Mouse (Mus musculus): ENCODE measurements around the gene Palm2.

Gene Palm2

GRCm38 (mm10) chr4:57612716-57613115, 178.7 kb downstream of the Palm2 start:
- no peak for DNase-seq (ENCODE audit: extremely low read depth, low read depth)

GRCm38 (mm10) chr4:57614686-57615085, 180.6 kb downstream of the Palm2 start:
- DNase-seq (ENCODE audit: extremely low read depth, low read depth) = no peak

- DNase-seq (ENCODE audit: extremely low read depth, low read depth) = no peak
Observed at GRCm38 (mm10) chr4:57618743-57619142, 184.7 kb downstream of the Palm2 start.

- DNase-seq (ENCODE audit: extremely low read depth, low read depth) = no peak
Observed at GRCm38 (mm10) chr4:57622816-57623215, 188.8 kb downstream of the Palm2 start.

GRCm38 (mm10) chr4:57624819-57625218, 190.8 kb downstream of the Palm2 start:
- no peak for DNase-seq (ENCODE audit: extremely low read depth, low read depth)

- DNase-seq (ENCODE audit: extremely low read depth, low read depth) = no peak
Observed at GRCm38 (mm10) chr4:57625306-57625705, 191.3 kb downstream of the Palm2 start.

- no peak for DNase-seq (ENCODE audit: extremely low read depth, low read depth)
Observed at GRCm38 (mm10) chr4:57625756-57626155, 191.7 kb downstream of the Palm2 start.

GRCm38 (mm10) chr4:57626921-57627320, 192.9 kb downstream of the Palm2 start:
- no peak for DNase-seq (ENCODE audit: extremely low read depth, low read depth)

GRCm38 (mm10) chr4:57632386-57632785, 198.3 kb downstream of the Palm2 start:
- no peak for DNase-seq (ENCODE audit: extremely low read depth, low read depth)

- no peak for DNase-seq (ENCODE audit: extremely low read depth, low read depth)
Observed at GRCm38 (mm10) chr4:57633052-57633451, 199.0 kb downstream of the Palm2 start.

- no peak for DNase-seq (ENCODE audit: extremely low read depth, low read depth)
Observed at GRCm38 (mm10) chr4:57634956-57635355, 200.9 kb downstream of the Palm2 start.

GRCm38 (mm10) chr4:57636782-57637482, 202.9 kb downstream of the Palm2 start:
- no peak for DNase-seq (ENCODE audit: extremely low read depth, low read depth)

- DNase-seq (ENCODE audit: extremely low read depth, low read depth) = no peak
Observed at GRCm38 (mm10) chr4:57637636-57638386, 203.8 kb downstream of the Palm2 start.

GRCm38 (mm10) chr4:57638941-57639340, 204.9 kb downstream of the Palm2 start:
- DNase-seq (ENCODE audit: extremely low read depth, low read depth) = no peak

- no peak for DNase-seq (ENCODE audit: extremely low read depth, low read depth)
Observed at GRCm38 (mm10) chr4:57640222-57640621, 206.2 kb downstream of the Palm2 start.

- DNase-seq (ENCODE audit: extremely low read depth, low read depth) = no peak
Observed at GRCm38 (mm10) chr4:57640971-57641370, 206.9 kb downstream of the Palm2 start.

GRCm38 (mm10) chr4:57650994-57651393, 216.9 kb downstream of the Palm2 start:
- no peak for DNase-seq (ENCODE audit: extremely low read depth, low read depth)

- DNase-seq (ENCODE audit: extremely low read depth, low read depth) = no peak
Observed at GRCm38 (mm10) chr4:57651547-57651946, 217.5 kb downstream of the Palm2 start.

GRCm38 (mm10) chr4:57652185-57652904, 218.3 kb downstream of the Palm2 start:
- no peak for DNase-seq (ENCODE audit: extremely low read depth, low read depth)

- no peak for DNase-seq (ENCODE audit: extremely low read depth, low read depth)
Observed at GRCm38 (mm10) chr4:57655966-57656365, 221.9 kb downstream of the Palm2 start.

- DNase-seq (ENCODE audit: extremely low read depth, low read depth) = no peak
Observed at GRCm38 (mm10) chr4:57656388-57656787, 222.3 kb downstream of the Palm2 start.

- DNase-seq (ENCODE audit: extremely low read depth, low read depth) = no peak
Observed at GRCm38 (mm10) chr4:57656861-57657260, 222.8 kb downstream of the Palm2 start.

Data from MEL-GATA-1-ER (cell line).